Mouse (Mus musculus) cerebral cortex, adult 2 months (tissue): ENCODE results near the gene Fhod1.

Source experiments
- WGBS: fragments of 180-500 bp; shearing (Covaris S2); methylation state at CpG from one replicate; pipeline ENCODE4 v1.1.7; 2018; 5-methylcytosine and 5-hydroxymethylcytosine counted together

The Fhod1 gene

GRCm38 (mm10) chr8:105349096-105349771 lies 1.5 kb upstream of the Fhod1 start:
- WGBS = under 1% methylated on average over 40 of the region's 48 CpGs

DNA sequence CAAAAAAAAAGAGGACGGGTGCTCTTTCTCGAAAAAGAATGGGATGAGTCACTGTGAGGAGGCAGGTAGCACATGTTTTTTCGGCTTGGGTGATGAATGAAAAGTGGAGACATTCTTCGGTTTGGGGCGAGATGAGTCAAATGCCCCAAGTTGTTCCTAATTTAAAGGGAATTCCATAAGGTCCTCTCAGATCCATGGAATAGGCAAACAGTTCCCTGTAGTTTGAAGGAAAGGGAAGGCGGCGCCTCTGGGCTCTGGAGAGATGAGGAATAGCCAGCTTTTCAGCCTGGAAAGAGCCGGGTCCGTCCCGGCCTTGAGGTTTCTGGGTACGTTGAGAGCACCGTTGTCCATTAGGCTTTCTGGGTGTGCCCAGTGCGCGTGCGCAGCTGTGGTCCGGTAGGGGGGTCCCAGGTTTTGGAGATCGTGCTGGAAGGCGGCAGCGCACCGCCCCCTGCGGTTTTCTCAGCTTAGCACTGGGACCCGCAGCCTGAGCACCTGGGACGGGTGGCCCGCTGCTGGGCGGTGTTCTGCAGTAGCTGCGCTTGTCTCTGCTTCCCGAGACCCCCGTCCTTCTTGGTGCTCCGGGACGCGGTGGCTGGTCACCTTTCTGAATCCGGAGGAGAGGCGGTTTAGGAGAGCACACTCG lies 820 bp upstream of the Fhod1 start, which contains the start of gene Slc9a5:
TSS of gene Slc9a5 (plus strand) at position 394 of the 646 bp plus-strand sequence.
- under 1% methylated on average over 34 of the region's 34 CpGs for WGBS

DNA sequence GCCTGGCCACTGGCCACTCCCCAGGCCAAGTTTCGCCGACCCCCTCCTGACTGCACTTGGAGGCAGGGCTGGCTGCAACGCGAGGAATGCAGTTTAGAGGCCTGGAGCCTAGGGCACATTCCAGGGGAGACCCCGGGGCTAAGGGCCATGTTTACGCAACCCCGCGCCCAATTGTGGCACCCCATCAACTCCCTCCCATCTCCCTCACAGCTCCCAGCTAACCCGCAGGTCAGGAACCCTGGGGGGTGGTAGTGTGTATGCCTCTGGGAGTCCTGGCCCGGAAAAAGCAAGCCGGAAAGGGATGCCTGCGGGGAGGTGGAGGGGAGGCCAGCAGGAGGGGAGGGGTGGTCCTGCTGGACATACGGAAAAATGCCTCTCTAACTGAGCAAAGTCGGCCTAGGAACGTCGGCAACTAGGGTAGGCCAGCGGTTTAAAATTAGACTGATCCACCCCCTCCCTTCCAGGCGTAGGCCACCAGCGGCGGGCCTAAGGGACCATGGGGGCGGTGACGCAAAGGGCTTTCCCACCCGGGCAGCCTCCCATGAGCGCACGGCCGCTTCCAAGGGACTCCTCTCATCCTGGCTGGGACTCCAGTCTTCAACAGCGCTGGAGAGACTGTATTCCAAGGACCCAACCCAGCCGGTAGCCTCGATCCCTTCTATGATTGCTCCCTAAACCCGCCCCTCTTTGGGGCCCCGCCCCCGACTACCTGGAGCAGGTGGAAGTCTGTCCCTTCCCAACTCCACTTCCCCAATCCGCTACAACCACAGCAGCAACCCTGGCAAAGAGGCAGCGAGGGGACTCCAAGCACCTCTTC lies 934 bp downstream of the Fhod1 start:
- 17% methylated on average over 34 of the region's 34 CpGs for WGBS

DNA sequence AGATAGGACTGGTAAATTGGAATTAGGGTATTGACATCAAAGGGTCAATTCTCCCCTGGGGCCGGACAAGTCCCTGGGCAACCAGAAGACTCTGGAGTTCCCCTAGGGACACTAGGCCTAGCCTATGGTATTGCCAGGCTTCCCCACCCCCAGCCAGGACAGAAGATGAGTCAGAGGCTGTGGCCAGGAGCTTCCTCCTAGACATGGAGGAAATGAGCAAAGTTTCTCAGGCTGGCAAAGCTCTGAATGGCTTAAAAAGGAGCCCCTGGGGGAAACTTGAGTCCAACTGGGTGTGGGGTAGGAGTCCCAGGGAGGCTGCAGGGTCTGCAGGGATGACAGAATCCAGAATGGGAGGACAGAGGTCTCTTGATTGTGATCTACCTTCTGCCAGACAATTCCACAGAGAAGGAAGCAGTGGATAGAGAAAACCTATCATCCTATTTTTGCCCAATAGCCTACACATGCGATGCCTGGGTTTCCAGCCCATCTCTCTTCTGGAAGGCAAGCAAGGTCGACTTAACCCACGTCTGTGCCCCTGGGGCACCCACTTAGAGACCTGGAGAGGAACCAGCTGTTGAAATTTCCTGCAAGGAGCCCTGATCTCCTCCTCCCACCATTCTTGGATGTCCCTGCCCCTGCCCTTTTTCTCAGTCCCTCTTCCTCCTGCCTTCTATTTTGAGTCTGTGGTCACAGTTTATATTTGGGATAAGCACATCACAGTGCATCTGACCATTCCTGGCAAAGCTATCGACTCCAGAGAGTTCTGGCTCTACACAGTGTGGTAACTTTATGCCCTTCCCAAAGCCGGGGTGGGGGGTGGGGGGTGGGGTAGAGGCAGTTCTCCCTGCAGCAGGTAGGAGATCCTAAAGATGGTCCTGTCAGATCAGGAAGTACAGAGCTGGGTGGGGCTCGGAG lies 2.4 kb downstream of the Fhod1 start:
- 71% methylated on average over 7 of the region's 7 CpGs for WGBS

DNA sequence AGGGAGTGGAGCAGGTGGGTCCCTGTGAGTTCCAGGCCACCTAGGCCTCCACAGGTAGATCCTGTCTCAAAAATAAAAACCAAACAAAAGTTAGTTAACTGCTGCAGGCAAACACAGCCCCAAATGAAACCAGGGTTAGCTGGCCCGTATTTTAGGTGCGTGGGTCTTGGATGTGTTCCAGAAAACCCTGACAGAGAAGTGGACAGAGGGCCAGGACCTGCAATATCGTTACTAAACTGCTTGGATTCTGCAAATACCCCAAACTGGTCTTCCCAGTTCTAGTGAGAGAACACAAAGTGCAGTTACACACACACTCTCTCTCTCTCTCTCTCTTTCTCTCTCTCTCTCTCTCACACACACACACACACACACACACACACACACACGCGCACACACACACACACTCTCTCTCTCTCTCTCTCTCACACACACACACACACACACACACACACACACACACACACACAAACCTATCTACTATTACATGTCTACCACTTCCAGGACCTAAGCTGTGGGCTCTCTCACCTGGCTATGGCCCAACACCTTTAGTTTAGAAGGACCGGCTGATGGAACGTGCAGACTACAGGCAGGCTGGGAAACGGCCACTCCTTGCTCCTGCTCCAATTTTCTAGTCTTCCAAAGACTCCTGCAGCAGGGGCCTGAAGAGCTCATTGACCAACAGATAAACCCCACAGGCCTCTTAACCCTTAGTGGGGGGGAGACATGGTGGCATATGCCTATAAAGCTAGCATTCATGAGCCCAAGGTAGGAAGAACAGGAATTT lies 3.8 kb downstream of the Fhod1 start:
- 71% methylated on average over 8 of the region's 8 CpGs for WGBS

- 88% methylated on average over 4 of the region's 4 CpGs for WGBS
Measured at GRCm38 (mm10) chr8:105342768-105343167, 5.0 kb downstream of the Fhod1 start.

DNA sequence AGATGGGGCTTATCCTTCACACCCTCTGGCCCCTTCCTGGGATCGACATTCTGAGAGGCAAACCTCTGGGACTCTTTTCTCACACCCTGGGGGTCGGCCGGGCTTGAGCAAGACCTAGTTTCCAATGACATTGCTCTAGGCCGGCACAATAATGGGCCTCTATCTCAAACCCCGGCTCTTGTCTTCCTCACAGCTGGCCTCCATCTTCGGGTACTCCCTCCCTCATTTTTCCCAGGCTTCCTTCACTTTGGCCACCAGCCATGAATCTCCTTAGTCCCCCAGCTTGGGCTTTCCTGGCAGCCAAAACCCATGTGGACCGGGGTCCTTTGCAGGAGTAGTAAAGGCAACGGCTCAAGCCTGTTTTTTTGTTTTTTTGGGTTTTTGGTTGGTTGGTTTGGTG lies 6.4 kb downstream of the Fhod1 start:
- WGBS = 51% methylated on average over 8 of the region's 8 CpGs

DNA sequence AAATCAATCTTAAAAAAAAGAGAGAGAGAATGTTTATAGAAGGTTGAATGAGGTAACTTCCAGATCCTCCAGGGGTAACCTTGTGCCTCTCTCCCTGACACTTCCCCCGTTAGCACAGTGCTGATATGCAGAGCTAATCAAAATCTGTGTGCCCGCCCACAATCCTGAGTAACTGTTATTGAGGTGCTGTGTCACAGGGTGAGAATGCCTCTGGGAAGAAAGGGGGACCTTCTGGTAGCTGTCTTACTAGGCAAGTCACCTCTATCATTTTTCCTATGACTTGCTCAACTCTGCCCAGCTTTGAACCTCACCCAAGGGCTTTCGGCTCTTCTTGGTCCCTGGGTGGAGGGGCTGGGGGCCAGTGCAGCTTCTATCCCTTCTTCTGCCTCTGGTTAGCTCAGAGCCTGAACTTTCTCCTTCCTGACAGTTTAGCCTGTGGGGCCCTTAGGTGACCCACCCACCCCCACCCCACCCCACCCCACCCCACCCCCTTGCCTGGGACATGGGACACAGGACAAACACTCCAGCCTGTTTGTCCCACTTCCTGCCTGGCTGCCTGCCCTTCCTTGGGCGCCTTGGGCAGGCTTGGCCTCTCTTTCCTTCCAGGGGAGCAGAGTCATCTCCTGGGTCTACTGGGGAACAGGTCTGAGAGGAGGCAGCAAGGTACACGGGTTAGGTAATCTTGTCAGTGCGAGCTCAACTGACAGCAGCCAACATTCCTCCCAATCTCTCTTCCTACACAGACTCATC lies 7.7 kb downstream of the Fhod1 start:
- WGBS = 86% methylated on average over 6 of the region's 6 CpGs

- WGBS = 70% methylated on average over 4 of the region's 4 CpGs
Measured at GRCm38 (mm10) chr8:105338992-105339391, 8.8 kb downstream of the Fhod1 start.

GRCm38 (mm10) chr8:105336373-105337130 lies 11.2 kb downstream of the Fhod1 start:
- 60% methylated on average over 32 of the region's 32 CpGs for WGBS

- WGBS = 76% methylated on average over 2 of the region's 2 CpGs
Measured at GRCm38 (mm10) chr8:105332523-105332922, 15.2 kb downstream of the Fhod1 start.

- 95% methylated on average over 9 of the region's 9 CpGs for WGBS
Measured at GRCm38 (mm10) chr8:105331931-105332330, 15.8 kb downstream of the Fhod1 start.

GRCm38 (mm10) chr8:105331469-105331868 lies 16.3 kb downstream of the Fhod1 start:
- 92% methylated on average over 22 of the region's 22 CpGs for WGBS

- WGBS = 83% methylated on average over 12 of the region's 12 CpGs
Measured at GRCm38 (mm10) chr8:105330325-105330724, 17.4 kb downstream of the Fhod1 start.

DNA sequence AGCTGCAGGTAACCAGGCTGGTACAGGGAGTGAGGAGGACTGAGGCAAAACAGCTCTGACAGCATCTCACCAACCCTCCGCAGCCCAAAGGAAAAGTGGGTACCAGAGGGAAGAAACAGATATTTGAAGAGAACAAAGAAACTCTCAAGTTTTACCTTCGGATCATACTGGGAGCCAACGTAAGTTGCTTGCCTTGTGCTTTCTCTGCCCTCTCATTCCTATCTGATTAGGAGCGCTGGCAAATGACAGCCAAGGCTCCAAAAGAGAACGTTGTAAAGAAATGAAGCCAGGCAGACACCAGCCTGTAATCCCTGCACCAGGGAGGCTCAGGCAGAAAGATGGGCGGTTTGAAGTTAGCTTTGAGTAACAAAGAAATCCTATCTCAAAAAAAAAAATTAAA lies 20.8 kb downstream of the Fhod1 start:
- WGBS = 20% methylated on average over 6 of the region's 6 CpGs

DNA sequence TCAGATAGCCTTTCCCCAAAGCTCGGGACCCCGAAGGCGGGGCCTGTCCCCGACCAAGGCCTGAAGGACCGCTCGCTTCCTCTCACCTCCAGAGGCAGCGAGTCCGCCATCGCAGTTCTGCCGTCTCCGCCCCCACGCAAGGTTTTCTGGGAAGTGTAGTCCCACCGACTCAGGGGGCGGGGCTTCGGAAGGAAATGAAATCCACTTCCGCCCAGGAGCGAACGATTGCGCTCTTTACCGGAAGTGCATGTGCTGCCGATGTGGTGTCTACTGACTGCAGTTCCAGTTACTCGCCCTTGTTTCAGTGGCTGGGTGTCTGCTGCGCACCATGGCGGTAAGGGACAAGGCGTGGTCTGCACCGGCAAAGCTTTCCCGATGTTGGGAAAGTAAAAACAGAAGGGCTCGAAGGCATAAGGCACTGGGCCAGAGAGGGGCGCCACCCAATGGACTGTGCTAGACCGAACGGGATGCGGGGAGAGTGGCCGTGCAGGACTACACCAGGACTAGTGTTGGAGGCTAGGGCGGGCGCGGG lies 21.5 kb downstream of the Fhod1 start, which contains the start of the genes Lrrc29 and Tmem208:
TSS of gene Lrrc29 (minus strand) at position 138 of the 532 bp plus-strand sequence.
TSS of gene Tmem208 (plus strand) at position 214 of the 532 bp plus-strand sequence.
- under 1% methylated on average over 36 of the region's 36 CpGs for WGBS

DNA sequence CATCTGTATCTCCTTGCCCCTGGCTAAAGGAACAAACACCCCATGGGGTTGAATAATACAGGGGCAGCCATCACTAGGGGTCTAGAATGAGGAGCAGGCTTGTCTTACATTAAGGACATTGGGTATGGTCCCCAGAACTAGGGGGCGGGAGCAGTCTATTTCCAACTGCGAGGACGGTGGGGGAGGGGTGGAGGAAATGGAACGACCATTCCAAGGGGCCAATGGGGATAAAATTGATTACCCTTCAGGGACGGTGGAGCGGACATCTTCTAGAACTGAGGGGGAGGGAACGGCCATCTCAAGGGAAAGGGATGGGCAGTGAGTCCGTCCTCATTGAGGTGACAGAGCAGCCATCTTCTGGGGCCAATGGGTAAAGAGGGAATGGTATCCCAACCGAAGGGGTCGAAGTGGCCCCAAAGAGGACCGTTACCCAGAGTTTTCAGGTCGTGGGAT lies 22.1 kb downstream of the Fhod1 start:
- 0% methylated on average over 12 of the region's 12 CpGs for WGBS

DNA sequence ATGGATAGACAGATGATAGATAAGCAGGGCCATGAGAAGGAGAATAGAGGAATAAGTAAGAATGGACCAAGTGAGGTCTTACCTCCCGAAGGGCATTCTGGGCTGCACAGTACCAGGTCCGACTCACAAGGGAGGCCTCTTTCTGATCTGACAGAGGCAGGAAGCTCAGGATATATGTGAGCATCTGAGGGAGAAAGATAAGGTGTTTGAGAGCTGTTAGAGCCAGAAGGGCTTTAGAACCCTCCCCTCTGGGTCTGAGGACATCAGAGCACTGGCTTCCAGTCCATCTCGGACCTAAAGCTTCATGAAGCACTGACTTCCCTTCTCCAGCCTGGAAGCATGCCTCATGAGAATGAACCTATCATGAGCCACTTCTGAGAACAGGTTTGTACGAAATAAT lies 24.6 kb downstream of the Fhod1 start:
- WGBS = 85% methylated on average over 4 of the region's 4 CpGs
